ENCODE assay signal across 22 mouse cellular contexts in the genomic region with DNA sequence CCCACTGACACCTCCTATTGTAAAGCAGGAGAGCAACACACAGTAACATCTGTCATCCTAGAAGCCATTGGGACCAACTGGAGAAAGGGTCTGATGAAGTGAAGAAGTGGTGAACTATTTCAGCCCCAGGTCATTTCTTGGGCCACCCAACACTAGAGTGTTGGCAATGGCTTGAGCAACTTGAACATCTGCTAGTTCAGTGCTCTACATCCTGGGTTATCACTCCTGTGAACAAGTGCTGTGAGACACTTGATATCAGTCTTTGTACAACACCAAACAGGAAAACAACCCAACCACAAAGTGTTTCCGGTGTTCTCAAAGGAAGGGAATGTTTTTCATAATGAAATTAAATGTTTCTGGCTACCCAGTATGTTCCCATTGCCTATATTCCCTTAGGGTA.
A peak's percentile ranks its signal among the peaks of the same experiment; 100 is the strongest.
DNase-seq lines count a peak whose midpoint lies in the region; ATAC-seq lines count a peak whose summit lies in the region.
"Had no signal": no experiment of that assay in that cellular context is flagged by ENCODE, and none has a peak within 500 bp of the region (broad histone marks: within the 10 kb centered on the region; RNA-seq: fewer than 3 reads in every experiment).

No protein-coding gene starts in this region.

- ATAC-seq in megakaryocyte-erythroid progenitor cell, adult 5-6 weeks (replicated peaks; ENCODE audit: low FRiP score, low TSS enrichment, poor library complexity, severe bottlenecking) = 0 out of 2 replicates have a peak, but pooled peaks have one; percentile 13
- ATAC-seq: forebrain, postnatal 0 days; hindbrain, embryonic 16.5 days; intestine, postnatal 0 days; midbrain, embryonic 15.5 days had no signal

- DNase-seq in CD4-positive helper T cell, adult 2 months (ENCODE audit: low read depth, low spot score) = peak; percentile 41
- peak; percentile 11 for DNase-seq in T-cell, adult 2 months (ENCODE audit: low spot score)
- peak; percentile 52 for DNase-seq in thymus, postnatal 25 days
- no peak for DNase-seq in kidney, adult 9 months
- DNase-seq in cerebellum, adult 11 months = no peak
- no peak for DNase-seq in frontal cortex, postnatal 14 days (ENCODE audit: low spot score in 2 of 2)
- DNase-seq: adrenal gland, postnatal 36 days; cerebellum, adult 9-11 months; forebrain, postnatal 0 days; gastrocnemius, postnatal 25 days; heart, postnatal 36 days; kidney, postnatal 10 days; liver, embryonic 13.5 days; lung, adult 2 months; lung, postnatal 14 days; retina, postnatal 1 day; right cerebral cortex, postnatal 25 days; spleen, adult 18-20 months had no signal

Comparison
In these comparisons a context has a peak if more than half of its experiments do, and no peak if none do; other contexts are left out.
1. DNase-seq: peak in CD4-positive helper T cell, adult 2 months (single experiment), T-cell, adult 2 months (single experiment) and thymus, postnatal 25 days (single experiment); none in kidney, adult 9 months (single experiment), cerebellum, adult 11 months (single experiment) and frontal cortex, postnatal 14 days (0 of 2).